Mouse (Mus musculus) erythroid progenitor cell, adult 5-6 weeks (primary cell): ENCODE measurements around the gene Zmynd8. TPM values are rescaled to one million over a fixed set of nuclear protein-coding genes. Genes with fewer than 3 reads are reported as not detected.

Experiments used
- ATAC-seq: replicated peaks from 2 replicates; pipeline ENCODE4 v1.8.0; 2016; ENCODE audit warnings: moderate number of reproducible peaks, mild to moderate bottlenecking, moderate TSS enrichment, inconsistent platforms; ENCODE audit not compliant: poor library complexity, low FRiP score, severe bottlenecking
- total RNA-seq, 2 experiments: library from RNA; stranded (forward) in 1 of 2; stranded (reverse) in 1 of 2; fragments of 150-400 nt in 1 of 2; fragments of 186-747, 209-891 nt in 1 of 2; gene quantifications; 2 replicates each; pipeline versions ENCODE4 v1.2.3 to v1.2.4; 2015 to 2017; ENCODE audit warnings: low replicate concordance in 2 of 2

Gene Zmynd8
- total RNA-seq, 2 experiments from 2014 or later = 55.3 to 59.5 TPM

- ATAC-seq = no peak
Measured at GRCm38 (mm10) chr2:165881585-165882431, 17.0 kb downstream of the Zmynd8 start.

GRCm38 (mm10) chr2:165881220-165881584, 17.6 kb downstream of the Zmynd8 start:
- ATAC-seq = no peak

GRCm38 (mm10) chr2:165880501-165881182, 18.2 kb downstream of the Zmynd8 start:
- no peak for ATAC-seq

GRCm38 (mm10) chr2:165879403-165880178, 19.2 kb downstream of the Zmynd8 start:
- no peak for ATAC-seq

GRCm38 (mm10) chr2:165878907-165879361, 19.9 kb downstream of the Zmynd8 start:
- ATAC-seq = no peak

GRCm38 (mm10) chr2:165878021-165878585, 20.7 kb downstream of the Zmynd8 start:
- no peak for ATAC-seq

GRCm38 (mm10) chr2:165877180-165877579, 21.6 kb downstream of the Zmynd8 start:
- ATAC-seq = no peak

GRCm38 (mm10) chr2:165876201-165876918, 22.5 kb downstream of the Zmynd8 start:
- no peak for ATAC-seq

- ATAC-seq = no peak
Measured at GRCm38 (mm10) chr2:165875406-165875955, 23.3 kb downstream of the Zmynd8 start.

GRCm38 (mm10) chr2:165874461-165875339, 24.1 kb downstream of the Zmynd8 start:
- ATAC-seq = no peak

- ATAC-seq = no peak
Measured at GRCm38 (mm10) chr2:165873777-165874176, 25.0 kb downstream of the Zmynd8 start.

- ATAC-seq = no peak
Measured at GRCm38 (mm10) chr2:165873196-165873595, 25.6 kb downstream of the Zmynd8 start.

GRCm38 (mm10) chr2:165869257-165869656, 29.6 kb downstream of the Zmynd8 start:
- no peak for ATAC-seq

GRCm38 (mm10) chr2:165868522-165869175, 30.2 kb downstream of the Zmynd8 start:
- ATAC-seq = no peak

- no peak for ATAC-seq
Measured at GRCm38 (mm10) chr2:165867549-165867948, 31.3 kb downstream of the Zmynd8 start.

GRCm38 (mm10) chr2:165866951-165867387, 31.8 kb downstream of the Zmynd8 start:
- ATAC-seq = no peak

- no peak for ATAC-seq
Measured at GRCm38 (mm10) chr2:165866412-165866811, 32.4 kb downstream of the Zmynd8 start.

GRCm38 (mm10) chr2:165864769-165865168, 34.0 kb downstream of the Zmynd8 start:
- ATAC-seq = no peak
